In the genomic region with DNA sequence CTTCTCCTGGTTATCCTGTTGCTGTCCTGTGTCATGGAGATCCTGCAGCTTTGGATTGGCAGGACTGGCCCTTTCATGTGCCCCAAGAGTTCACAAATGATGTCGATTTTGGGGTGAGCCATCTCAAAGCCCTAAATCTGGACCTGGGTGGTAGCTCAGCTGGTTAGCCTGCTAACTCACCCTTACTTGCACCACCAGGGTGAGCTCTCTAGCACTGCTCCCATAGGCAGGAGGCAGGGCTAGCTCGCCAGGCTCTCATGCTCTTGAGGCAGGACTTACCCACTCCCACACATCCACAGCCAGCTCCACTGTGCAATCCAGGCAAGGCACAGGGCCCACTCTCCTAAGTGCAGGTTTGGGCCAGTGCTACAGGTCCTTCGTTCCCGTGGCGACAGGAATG, we compare ENCODE assay signal across 19 mouse cellular contexts.
DNase-seq lines count a peak whose midpoint lies in the region; ATAC-seq and TF ChIP-seq lines count a peak whose summit lies in the region.
"Had no signal": no experiment of that assay in that cellular context is flagged by ENCODE, and none has a peak within 500 bp of the region (broad histone marks: within the 10 kb centered on the region; RNA-seq: fewer than 3 reads in every experiment).

No protein-coding gene starts in this region.

- no peak for TF ChIP-seq POLR2A in small intestine, adult 2 months (IDR thresholded peaks at IDR 0.05; ENCODE audit: low read depth, low read length)

- no peak for ATAC-seq in CD4-positive, CD25-positive, alpha-beta regulatory T cell, adult 4 months
- ATAC-seq: activated CD4-positive, CD25-positive, alpha-beta regulatory T cell, adult 4 months; liver, postnatal 0 days had no signal

- WGBS in small intestine, adult 2 months: 73% methylated on average over 5 of the region's 5 CpGs

- TF ChIP-seq CTCF in small intestine, adult 2 months (IDR thresholded peaks at IDR 0.05; ENCODE audit: extremely low read depth, insufficient read length, insufficient replicate concordance, low read depth, low read length): peak; percentile 8; the same call in 1 of the 2 replicates

- H3K4me1 ChIP-seq in small intestine, adult 2 months (ENCODE audit: control insufficient read depth, insufficient read depth, insufficient read length, low read length): no peaks in the 10 kb centered on the region

- H3K27ac ChIP-seq in small intestine, adult 2 months (ENCODE audit: insufficient read depth, low read depth, low read length): no peak overlapping the region
- H3K27ac ChIP-seq: embryonic facial prominence, embryonic 15.5 days; limb, embryonic 12.5 days; macrophage had no signal

- H3K27me3 ChIP-seq in small intestine, adult 2 months (ENCODE audit: control insufficient read depth, insufficient read depth, low read length): no peaks in the 10 kb centered on the region
- H3K27me3 ChIP-seq: embryonic facial prominence, embryonic 15.5 days; limb, embryonic 12.5 days had no signal

- no peaks in the 10 kb centered on the region for H3K36me3 ChIP-seq in small intestine, adult 2 months (ENCODE audit: control insufficient read depth, insufficient read depth, low read length)
- H3K36me3 ChIP-seq: embryonic facial prominence, embryonic 15.5 days; limb, embryonic 12.5 days had no signal

- DNase-seq in CD4-positive, CD25-positive, alpha-beta regulatory T cell, adult 2 months (ENCODE audit: low read depth, low spot score): peak; percentile 12
- DNase-seq in kidney, postnatal 4 days: peak; percentile 2 to 7
- DNase-seq in kidney, adult 18-20 months: no peak
- peak; percentile 30 for DNase-seq in thymus, postnatal 14 days
- DNase-seq in thymus, postnatal 0 days (ENCODE audit: low spot score): no peak
- DNase-seq in cerebellum, postnatal 10 days: no peak
- DNase-seq: adrenal gland, adult 8-10 months; cerebellum, adult 18-20 months; gastrocnemius, postnatal 36 days; kidney, adult 8-10 months; kidney, postnatal 14 days; liver, postnatal 0 days; thymus, postnatal 25 days had no signal

- no peak overlapping the region for H3K4me3 ChIP-seq in small intestine, adult 2 months (ENCODE audit: low read depth, low read length)
- H3K4me3 ChIP-seq: embryonic facial prominence, embryonic 15.5 days; limb, embryonic 12.5 days had no signal

Comparison
In these comparisons a context has a peak if more than half of its experiments do, and no peak if none do; other contexts are left out.
1. DNase-seq: peak in CD4-positive, CD25-positive, alpha-beta regulatory T cell, adult 2 months (single experiment), kidney, postnatal 4 days (2 of 2) and thymus, postnatal 14 days (single experiment); none in kidney, adult 18-20 months (single experiment), thymus, postnatal 0 days (single experiment) and cerebellum, postnatal 10 days (0 of 2).